ENCODE assay signal across 8 mouse cellular contexts in genomic region chr17:36957999-36958743, GRCm38 (mm10). TPM values are rescaled to one million over a fixed set of nuclear protein-coding genes. Genes with fewer than 3 reads are reported as not detected.
A peak's percentile ranks its signal among the peaks of the same experiment; 100 is the strongest.
DNase-seq lines count a peak whose midpoint lies in the region; ATAC-seq and TF ChIP-seq lines count a peak whose summit lies in the region.

TSS of gene Znrd1 (minus strand) at chr17:36958559.
TSS of gene Znrd1as (plus strand) at chr17:36958592.

- peak; percentile 98 for DNase-seq in ES-E14 (ENCODE audit: low read depth, low spot score)
- peak; percentile 94 for DNase-seq in cerebellum, adult 11-12 months
- peak; percentile 86 for DNase-seq in heart, postnatal 25 days (ENCODE audit: low spot score)
- peak; percentile 94 to 98 for DNase-seq in layer of hippocampus, adult 18-20 months (ENCODE audit: low spot score in 2 of 2)
- peak; percentile 88 for DNase-seq in lung, adult 2 months
- DNase-seq in thymus, adult 18-20 months, result peak; percentile 79 to 87

- H3K4me1 ChIP-seq in ES-E14 (ENCODE audit: control insufficient read depth in 2 of 2, insufficient read depth in 2 of 2, low read length in 2 of 2, poor library complexity in 1 of 2), result peaks cover 2 to 4% of the 10 kb centered on the region in 2 experiments; a peak in 1 of 4 replicates
- peaks cover 20% of the 10 kb centered on the region for H3K4me1 ChIP-seq in forebrain, embryonic 15.5 days
- H3K4me1 ChIP-seq in lung, adult 2 months (ENCODE audit: control insufficient read depth, insufficient read depth, low read length), result peaks cover 6% of the 10 kb centered on the region

- H3K9me3 ChIP-seq in ES-E14 (ENCODE audit: control insufficient read depth, insufficient read depth, low read depth, low read length), result no peaks in the 10 kb centered on the region
- no peaks in the 10 kb centered on the region for H3K9me3 ChIP-seq in forebrain, embryonic 15.5 days

- TF ChIP-seq POLR2A in lung, adult 2 months (IDR thresholded peaks at IDR 0.05; ENCODE audit: borderline replicate concordance, extremely low read depth, low read depth, low read length), result peak; percentile 77; the same call in 1 of the 2 replicates

- TF ChIP-seq CTCF in lung, adult 2 months (IDR thresholded peaks at IDR 0.05; ENCODE audit: insufficient read depth, low read length), result no peak

- in situ Hi-C loops in ES-E14 (cut with MboI; ENCODE audit: low sequenced_read_pairs in 2 of 2, unreplicated experiment in 2 of 2), result no loop called here

- peak within 1 kb of the TSS; percentile 72 for H3K4me2 ChIP-seq in forebrain, embryonic 15.5 days (replicated peaks)

- H3K4me3 ChIP-seq in ES-E14 (ENCODE audit: insufficient read depth in 1 of 2, low read depth in 1 of 2, low read length in 2 of 2, poor library complexity in 1 of 2, severe bottlenecking in 1 of 2), result peak within 1 kb of the TSS; percentile 85 to 88
- peak within 1 kb of the TSS; percentile 53 for H3K4me3 ChIP-seq in forebrain, embryonic 15.5 days
- H3K4me3 ChIP-seq in lung, adult 2 months (replicated peaks; ENCODE audit: extremely low read depth, low read depth, low read length), result peak within 1 kb of the TSS; percentile 88

- intact Hi-C loops in heart, postnatal 25 days (cut with DNase I), result loop anchor here (5.0 kb wide), 3 partner anchors 41 to 121 kb away; partner anchors contain the start of genes Gabbr1 and Trim26

- no peaks in the 10 kb centered on the region for H3K36me3 ChIP-seq in ES-E14 (ENCODE audit: control insufficient read depth, insufficient read depth, low read length, poor library complexity, severe bottlenecking)
- peaks cover 12% of the 10 kb centered on the region; the same call in 1 of the 2 replicates for H3K36me3 ChIP-seq in forebrain, embryonic 15.5 days

- H3K9ac ChIP-seq in ES-E14 (ENCODE audit: insufficient read depth, low read depth, low read length, poor library complexity, severe bottlenecking), result peak within 1 kb of the TSS; percentile 85
- H3K9ac ChIP-seq in forebrain, embryonic 15.5 days (replicated peaks), result peak within 1 kb of the TSS; percentile 70

- under 1% methylated on average over 46 of the region's 46 CpGs for WGBS in forebrain, embryonic 15.5 days
- under 1% methylated on average over 46 of the region's 46 CpGs for WGBS in lung, adult 2 months

- peak; percentile 98 for ATAC-seq in forebrain, embryonic 15.5 days (replicated peaks)
- peak; percentile 93 for ATAC-seq in neutrophil, adult 5-6 weeks (ENCODE audit: extremely low read depth, insufficient number of reproducible peaks, low FRiP score, poor library complexity, severe bottlenecking)

- peak within 1 kb of the TSS; percentile 32 for H3K27ac ChIP-seq in ES-E14 (ENCODE audit: insufficient read depth, low read depth, low read length, poor library complexity, severe bottlenecking)
- H3K27ac ChIP-seq in forebrain, embryonic 15.5 days (replicated peaks), result peak within 1 kb of the TSS; percentile 73

- no peaks in the 10 kb centered on the region for H3K27me3 ChIP-seq in forebrain, embryonic 15.5 days

TF ChIP-seq in ES-E14, 5 proteins besides CTCF, POLR2A, EP300 and RAD21:
- TF ChIP-seq ZC3H11A (IDR thresholded peaks at IDR 0.05; ENCODE audit: borderline replicate concordance, low read depth, low read length) (peak; percentile 47; the same call in 1 of the 2 replicates), HCFC1 (IDR thresholded peaks at IDR 0.05; ENCODE audit: borderline replicate concordance, insufficient read depth, low read length) (peak; percentile 86), CHD2 (IDR thresholded peaks at IDR 0.05; ENCODE audit: low read depth, low read length) (no peak), MAFK (IDR thresholded peaks at IDR 0.05; ENCODE audit: insufficient read depth, low read depth, low read length) (no peak), ZNF384 (IDR thresholded peaks at IDR 0.05; ENCODE audit: low read depth, low read length) (no peak)

RNA-seq across cellular contexts. Expression of gene Znrd1, which starts in this region (rescaled TPM):
- total RNA-seq in ES-E14 (2012; rRNA removed), result 74.5 and 81.0 TPM in 2 replicates
- 71.2 and 74.1 TPM in 2 replicates for polyA plus RNA-seq in forebrain, embryonic 15.5 days (2015; fragmentation: Nextera tagmentation; extraction: Ambion mirVana)
- total RNA-seq in heart, postnatal 25 days (2021), result 10 to 100 TPM; 25.9 to 27.4 TPM
- total RNA-seq in layer of hippocampus, adult 18-20 months (2021), result 10 to 100 TPM; 31.3 to 37.2 TPM
- polyA plus RNA-seq in lung, adult 2 months (2012; rRNA removed), result 23.8 and 30.3 TPM in 2 replicates
- total RNA-seq in neutrophil, adult 5-6 weeks (2017), result 28.3 and 34.6 TPM in 2 replicates

RNA-seq across cellular contexts. Expression of gene Znrd1as, which starts in this region (rescaled TPM):
- total RNA-seq in ES-E14 (2012; rRNA removed), result 13.8 and 15.1 TPM in 2 replicates
- 5.1 and 5.9 TPM in 2 replicates for polyA plus RNA-seq in forebrain, embryonic 15.5 days (2015; fragmentation: Nextera tagmentation; extraction: Ambion mirVana)
- 10 to 100 TPM; 11.2 to 14.7 TPM for total RNA-seq in heart, postnatal 25 days (2021)
- 1 to 10 TPM; 5.6 to 7.2 TPM for total RNA-seq in layer of hippocampus, adult 18-20 months (2021)
- 1.1 and 1.4 TPM in 2 replicates for polyA plus RNA-seq in lung, adult 2 months (2012; rRNA removed)
- 6.0 and 6.1 TPM in 2 replicates for total RNA-seq in neutrophil, adult 5-6 weeks (2017)

Comparison
In these comparisons a context has a peak if more than half of its experiments do, and no peak if none do; other contexts are left out.
1. Peak in every context shown above with its lines: DNase-seq, ATAC-seq, H3K4me3 ChIP-seq and H3K27ac ChIP-seq.